Mouse (Mus musculus) limb, embryonic 11.5 days (tissue): ENCODE data around the gene Prkd3. TPM values are rescaled to one million over a fixed set of nuclear protein-coding genes. Genes with fewer than 3 reads are reported as not detected.

Experiments
- ATAC-seq: fragments of 200-750 bp; cut with Nextera tagmentation; 2 replicates; pipeline ENCODE4 v1.8.0; 2017; ENCODE audit warnings: low read depth; ENCODE audit not compliant: insufficient number of reproducible peaks, low FRiP score, low TSS enrichment
- DNase-seq: peaks from one replicate; pipeline ENCODE4 v3.0.0-alpha.2; 2015; ENCODE audit warnings: low spot score
- H3K27ac ChIP-seq: fragments of 300-500 bp; sonication (generic); replicated peaks from 2 replicates; pipeline ENCODE4 v1.5.1; 2014; ENCODE audit warnings: low read depth, mild to moderate bottlenecking, low read length
- H3K27me3 ChIP-seq: fragments of 300-500 bp; sonication (generic); 2 replicates; pipeline ENCODE4 v1.6.1; 2014; ENCODE audit warnings: mild to moderate bottlenecking, low read length, mixed read lengths; ENCODE audit not compliant: control insufficient read depth, insufficient read depth
- H3K36me3 ChIP-seq: fragments of 300-500 bp; sonication (generic); 2 replicates; pipeline ENCODE4 v1.6.1; 2014; ENCODE audit warnings: mild to moderate bottlenecking, low read length, moderate library complexity, mixed read lengths; ENCODE audit not compliant: control insufficient read depth, insufficient read depth
- H3K4me1 ChIP-seq: fragments of 300-500 bp; sonication (generic); 2 replicates; pipeline ENCODE4 v1.6.1; 2014; ENCODE audit warnings: low read length, mixed read lengths; ENCODE audit not compliant: control insufficient read depth, insufficient read depth
- H3K4me2 ChIP-seq: fragments of 300-500 bp; sonication (generic); 2 replicates; pipeline ENCODE4 v1.6.1; 2014; ENCODE audit warnings: low read depth, mild to moderate bottlenecking, moderate library complexity; ENCODE audit not compliant: severe bottlenecking
- H3K4me3 ChIP-seq: fragments of 300-500 bp; sonication (generic); 2 replicates; pipeline ENCODE4 v1.5.1; 2014; ENCODE audit warnings: low read depth, low read length
- H3K9ac ChIP-seq: fragments of 300-500 bp; sonication (generic); 2 replicates; pipeline ENCODE4 v1.6.1; 2014; ENCODE audit warnings: mild to moderate bottlenecking, low read length
- H3K9me3 ChIP-seq: fragments of 300-500 bp; sonication (generic); 2 replicates; pipeline ENCODE4 v1.6.1; 2016; ENCODE audit warnings: low read length; ENCODE audit not compliant: control insufficient read depth
- WGBS: fragments of 180-500 bp; shearing (Covaris S2); extraction: QIAGEN DNeasy Blood & Tissue Kit; methylation state at CpG from one replicate; pipeline ENCODE4 v1.1.7; 2014; 5-methylcytosine and 5-hydroxymethylcytosine counted together
- polyA plus RNA-seq: library from polyadenylated mRNA; unstranded; fragments of >200 nt; fragmentation: Nextera tagmentation; extraction: Ambion mirVana; gene quantifications from 2 replicates; pipeline ENCODE4 v1.2.1, GENCODE M21; 2014

The Prkd3 gene
- polyA plus RNA-seq: 53.8 and 55.4 TPM in 2 replicates

- peak within 1 kb of the TSS; percentile 95 for H3K27ac ChIP-seq
- peaks cover 4% of the 10 kb centered on the region; the same call in 1 of the 2 replicates for H3K4me1 ChIP-seq
- H3K27me3 ChIP-seq: no peaks in the 10 kb centered on the region
- H3K4me3 ChIP-seq: peak within 1 kb of the TSS; percentile 74
- H3K4me2 ChIP-seq: peak within 1 kb of the TSS; percentile 70
- DNase-seq: peak; percentile 85
- peak; percentile 92 for ATAC-seq
- WGBS: under 1% methylated on average over 29 of the region's 113 CpGs
- peak within 1 kb of the TSS; percentile 95 for H3K9ac ChIP-seq
- no peaks in the 10 kb centered on the region for H3K36me3 ChIP-seq
- H3K9me3 ChIP-seq: no peaks in the 10 kb centered on the region
Observed at GRCm38 (mm10) chr17:79020208-79020983, at the start of gene Prkd3. Gene Prkd3, minus strand, starts transcription at chr17:79020816.

- 88% methylated on average over 14 of the region's 14 CpGs for WGBS
- Histone ChIP-seq H3K9me3 (no peaks in the 10 kb centered on the region), H3K4me3 (no peak overlapping the region), H3K4me2 (no peak overlapping the region), H3K9ac (no peak overlapping the region), H3K27ac (no peak overlapping the region), H3K36me3 (no peaks in the 10 kb centered on the region), H3K4me1 (no peaks in the 10 kb centered on the region), H3K27me3 (no peaks in the 10 kb centered on the region)
- ATAC-seq: no peak
- DNase-seq: no peak
Observed at GRCm38 (mm10) chr17:79069766-79070480, 49.3 kb upstream of the Prkd3 start.

- DNase-seq (no peak), ATAC-seq (0 out of 2 replicates have a peak, but pooled peaks have one; percentile 35)
- Histone ChIP-seq H3K4me2 (no peak overlapping the region), H3K4me1 (no peaks in the 10 kb centered on the region), H3K27ac (no peak overlapping the region), H3K36me3 (no peaks in the 10 kb centered on the region), H3K4me3 (no peak overlapping the region), H3K27me3 (no peaks in the 10 kb centered on the region), H3K9ac (no peak overlapping the region), H3K9me3 (no peaks in the 10 kb centered on the region)
- WGBS: 54% methylated on average over 4 of the region's 4 CpGs
Observed at GRCm38 (mm10) chr17:79069019-79069418, 48.4 kb upstream of the Prkd3 start.

- Histone ChIP-seq H3K4me2 (no peak overlapping the region), H3K4me3 (no peak overlapping the region), H3K36me3 (no peaks in the 10 kb centered on the region), H3K9me3 (no peaks in the 10 kb centered on the region), H3K4me1 (no peaks in the 10 kb centered on the region), H3K9ac (no peak overlapping the region), H3K27me3 (no peaks in the 10 kb centered on the region), H3K27ac (no peak overlapping the region)
- DNase-seq (no peak), ATAC-seq (no peak)
- WGBS: 57% methylated on average over 7 of the region's 7 CpGs
Observed at GRCm38 (mm10) chr17:79068581-79068980, 48.0 kb upstream of the Prkd3 start.

- Histone ChIP-seq H3K9me3 (no peaks in the 10 kb centered on the region), H3K4me2 (no peak overlapping the region), H3K27ac (no peak overlapping the region), H3K9ac (no peak overlapping the region), H3K36me3 (no peaks in the 10 kb centered on the region), H3K4me1 (no peaks in the 10 kb centered on the region), H3K27me3 (no peaks in the 10 kb centered on the region), H3K4me3 (no peak overlapping the region)
- 88% methylated on average over 1 of the region's 1 CpGs for WGBS
- ATAC-seq (no peak), DNase-seq (no peak)
Observed at GRCm38 (mm10) chr17:79064250-79064649, 43.6 kb upstream of the Prkd3 start.

- Histone ChIP-seq H3K9me3 (no peaks in the 10 kb centered on the region), H3K4me2 (no peak overlapping the region), H3K4me3 (no peak overlapping the region), H3K27ac (no peak overlapping the region), H3K27me3 (no peaks in the 10 kb centered on the region), H3K9ac (no peak overlapping the region), H3K4me1 (no peaks in the 10 kb centered on the region), H3K36me3 (no peaks in the 10 kb centered on the region)
- WGBS: 71% methylated on average over 5 of the region's 5 CpGs
- ATAC-seq (no peak), DNase-seq (no peak)
Observed at GRCm38 (mm10) chr17:79060221-79060620, 39.6 kb upstream of the Prkd3 start.

GRCm38 (mm10) chr17:79058271-79058670 lies 37.7 kb upstream of the Prkd3 start:
- DNase-seq (no peak), ATAC-seq (no peak)
- H3K36me3 ChIP-seq: no peaks in the 10 kb centered on the region
- H3K27me3 ChIP-seq: peaks cover under 1% of the 10 kb centered on the region
- no peaks in the 10 kb centered on the region for H3K9me3 ChIP-seq
- H3K4me1 ChIP-seq: no peaks in the 10 kb centered on the region
- no peak overlapping the region for H3K27ac ChIP-seq
- no peak overlapping the region for H3K4me3 ChIP-seq
- H3K9ac ChIP-seq: no peak overlapping the region
- WGBS: 81% methylated on average over 6 of the region's 6 CpGs
- no peak overlapping the region for H3K4me2 ChIP-seq

- Histone ChIP-seq H3K9me3 (no peaks in the 10 kb centered on the region), H3K4me3 (peak overlapping the region; percentile 40), H3K4me2 (peak overlapping the region; percentile 96), H3K36me3 (no peaks in the 10 kb centered on the region), H3K4me1 (no peaks in the 10 kb centered on the region; the same call in 1 of the 2 replicates), H3K27me3 (peaks cover 6% of the 10 kb centered on the region), H3K9ac (peak overlapping the region; percentile 54), H3K27ac (no peak overlapping the region)
- ATAC-seq (peak; percentile 60; the same call in 1 of the 2 replicates), DNase-seq (peak; percentile 71)
- WGBS: under 1% methylated on average over 45 of the region's 45 CpGs
Observed at GRCm38 (mm10) chr17:79052088-79052812, 31.6 kb upstream of the Prkd3 start.
